Mouse (Mus musculus) heart, adult 2 months (tissue): Measurements from ENCODE around the gene Kng2. TPM values are rescaled to one million over a fixed set of nuclear protein-coding genes. Genes with fewer than 3 reads are reported as not detected.

Source experiments
- DNase-seq, 2 experiments: peaks; one replicate each; pipeline ENCODE4 v3.0.0; 2021
- H3K27ac ChIP-seq: fragments of 200-600 bp; 2 replicates; pipeline ENCODE4 v1.8.1; 2022
- H3K27me3 ChIP-seq: fragments of 200-500 bp; 2 replicates; pipeline ENCODE4 v1.6.1; 2012; ENCODE audit warnings: mild to moderate bottlenecking, low read length, inconsistent platforms, mixed read lengths; ENCODE audit not compliant: control insufficient read depth, insufficient read depth
- H3K36me3 ChIP-seq: fragments of 200-500 bp; 2 replicates; pipeline ENCODE4 v1.6.1; 2012; ENCODE audit warnings: low read length, inconsistent platforms; ENCODE audit not compliant: control insufficient read depth, insufficient read depth
- H3K4me1 ChIP-seq: fragments of 200-500 bp; 2 replicates; pipeline ENCODE4 v1.6.1; 2011; ENCODE audit warnings: low read length; ENCODE audit not compliant: control insufficient read depth, insufficient read depth
- H3K4me3 ChIP-seq: fragments of 200-600 bp; 2 replicates; pipeline ENCODE4 v1.8.1; 2022
- H3K79me2 ChIP-seq: fragments of 200-500 bp; replicated peaks from 2 replicates; pipeline ENCODE4 v1.6.1; 2012; ENCODE audit warnings: mild to moderate bottlenecking, inconsistent platforms, low read length, moderate library complexity, mixed read lengths; ENCODE audit not compliant: control insufficient read depth, insufficient read depth
- H3K9ac ChIP-seq: fragments of 200-500 bp; 2 replicates; pipeline ENCODE4 v1.6.1; 2012; ENCODE audit warnings: low read depth, mild to moderate bottlenecking, control low read depth, inconsistent platforms, low read length, mixed read lengths
- CTCF ChIP-seq: fragments of 200-600 bp; IDR thresholded peaks from 2 replicates; pipeline ENCODE4 v1.8.1; 2022; ENCODE audit warnings: antibody characterized with exemption, mild to moderate bottlenecking, moderate library complexity
- EP300 ChIP-seq: fragments of 200-500 bp; IDR thresholded peaks from 2 replicates; pipeline ENCODE4 v1.6.1; 2011; ENCODE audit warnings: low read depth, low read length, control low read depth; ENCODE audit not compliant: insufficient read depth
- POLR2A ChIP-seq: fragments of 200-500 bp; IDR thresholded peaks from 2 replicates; pipeline ENCODE4 v1.6.1; 2011; ENCODE audit warnings: mild to moderate bottlenecking, low read depth, low read length, control low read depth; ENCODE audit not compliant: insufficient read depth
- WGBS: fragments of 180-500 bp; shearing (Covaris S2); methylation state at CpG from one replicate; pipeline ENCODE4 v1.1.7; 2018; 5-methylcytosine and 5-hydroxymethylcytosine counted together
- intact Hi-C: fragments of 180-260 bp; cut with DNase I; formaldehyde crosslinking; loops from one replicate; pipeline ENCODE4 v1.15.1; 2025
- polyA plus RNA-seq: library from polyadenylated mRNA; depleted of rRNA; stranded (reverse); fragments of >200 nt; gene quantifications from 2 replicates; pipeline ENCODE4 v1.2.3, GENCODE M21; 2012
- total RNA-seq, 2 experiments: library from RNA; stranded (reverse); gene quantifications; 2 replicates each; pipeline ENCODE4 v1.2.3; 2021

Gene Kng2
- total and polyA plus RNA-seq, 3 experiments = 0.21 to 0.37 TPM; not detected in 1

GRCm38 (mm10) chr16:22962256-22962655, 67.0 kb downstream of the Kng2 start:
- no peak overlapping the region for H3K9ac ChIP-seq
- 62% methylated on average over 5 of the region's 5 CpGs for WGBS
- H3K4me1 ChIP-seq = no peaks in the 10 kb centered on the region
- no peak overlapping the region for H3K27ac ChIP-seq
- no peaks in the 10 kb centered on the region for H3K79me2 ChIP-seq
- no peak for DNase-seq
- no peaks in the 10 kb centered on the region for H3K36me3 ChIP-seq
- TF ChIP-seq CTCF (no peak), EP300 (no peak), POLR2A (no peak)
- H3K27me3 ChIP-seq = no peaks in the 10 kb centered on the region
- intact Hi-C loops = no loop called here
- no peak overlapping the region for H3K4me3 ChIP-seq

DNA sequence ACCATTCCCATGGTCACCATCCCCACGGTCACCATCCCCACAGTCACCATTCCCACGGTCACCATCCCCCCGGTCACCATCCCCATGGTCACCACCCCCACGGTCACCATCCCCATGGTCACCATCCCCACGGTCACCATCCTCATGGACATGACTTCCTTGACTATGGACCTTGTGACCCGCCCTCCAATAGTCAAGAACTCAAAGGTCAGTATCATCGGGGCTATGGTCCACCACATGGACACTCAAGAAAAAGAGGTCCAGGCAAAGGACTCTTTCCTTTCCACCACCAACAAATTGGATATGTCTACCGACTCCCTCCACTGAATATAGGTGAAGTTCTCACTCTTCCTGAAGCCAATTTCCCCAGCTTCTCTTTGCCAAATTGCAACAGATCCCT, 68.2 kb downstream of the Kng2 start:
- no peaks in the 10 kb centered on the region for H3K36me3 ChIP-seq
- H3K4me1 ChIP-seq = no peaks in the 10 kb centered on the region
- intact Hi-C loops = no loop called here
- no peak for DNase-seq
- no peak overlapping the region for H3K4me3 ChIP-seq
- H3K27me3 ChIP-seq = no peaks in the 10 kb centered on the region
- WGBS = 90% methylated on average over 8 of the region's 8 CpGs
- no peak overlapping the region for H3K27ac ChIP-seq
- TF ChIP-seq POLR2A (no peak), CTCF (no peak), EP300 (no peak)
- H3K79me2 ChIP-seq = no peaks in the 10 kb centered on the region
- no peak overlapping the region for H3K9ac ChIP-seq

DNA sequence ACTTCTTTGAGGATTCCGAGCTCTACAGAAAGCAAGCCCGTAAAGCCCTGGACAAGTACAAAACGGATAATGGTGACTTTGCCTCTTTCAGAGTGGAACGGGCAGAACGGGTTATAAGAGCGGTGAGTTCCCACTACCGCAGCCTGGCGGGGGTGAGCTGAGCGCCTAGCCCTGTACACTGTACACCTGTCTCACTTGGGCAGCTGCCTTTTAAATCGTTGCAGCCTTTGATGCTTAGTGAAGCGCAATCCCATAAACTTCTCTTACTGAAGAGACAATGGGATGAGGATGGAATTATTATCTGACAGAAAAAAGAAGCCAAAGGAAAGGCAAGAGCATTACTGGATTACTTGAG, 73.2 kb downstream of the Kng2 start:
- H3K9ac ChIP-seq = no peak overlapping the region
- no peak for DNase-seq
- WGBS = 88% methylated on average over 11 of the region's 11 CpGs
- TF ChIP-seq POLR2A = no peak
- H3K27me3 ChIP-seq = no peaks in the 10 kb centered on the region
- intact Hi-C loops = no loop called here
- no peak overlapping the region for H3K4me3 ChIP-seq
- no peaks in the 10 kb centered on the region for H3K4me1 ChIP-seq
- H3K36me3 ChIP-seq = no peaks in the 10 kb centered on the region
- no peak overlapping the region for H3K27ac ChIP-seq
- H3K79me2 ChIP-seq = no peaks in the 10 kb centered on the region

DNA sequence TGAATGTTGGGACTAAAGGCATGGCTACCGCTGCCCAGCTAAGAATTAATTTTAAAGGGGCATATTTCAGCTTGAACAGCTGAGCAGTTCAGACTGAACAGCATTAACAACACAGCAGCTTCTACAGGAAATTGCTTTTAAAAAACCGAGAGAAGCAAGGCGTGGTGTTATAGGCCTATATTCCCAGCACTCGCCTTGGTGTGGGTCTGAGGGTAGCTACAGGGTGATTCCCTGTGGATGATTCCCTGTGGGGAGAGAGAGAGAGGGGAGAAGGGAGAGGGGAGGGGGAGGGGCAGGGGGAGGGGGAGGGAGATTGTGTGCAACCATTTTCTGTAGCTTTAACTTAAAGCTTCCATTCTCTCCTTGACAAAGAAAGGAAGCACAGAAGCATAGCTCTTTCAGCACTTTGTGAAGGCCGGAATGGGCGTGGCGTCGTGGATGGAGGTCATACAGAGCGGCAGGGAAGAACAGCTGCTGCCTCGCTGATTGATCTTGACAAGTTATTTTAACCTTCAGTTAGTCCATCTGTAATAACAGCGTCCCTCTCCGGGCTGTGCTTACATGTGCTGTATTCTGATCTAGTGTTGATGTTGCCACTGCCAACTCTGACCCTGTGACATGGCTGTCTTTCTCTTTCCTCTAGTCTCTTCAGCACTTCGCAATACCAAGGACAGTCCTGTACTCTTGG, 73.7 kb downstream of the Kng2 start:
- Histone ChIP-seq H3K27ac (no peak overlapping the region), H3K9ac (no peak overlapping the region), H3K27me3 (no peaks in the 10 kb centered on the region), H3K4me3 (no peak overlapping the region), H3K4me1 (no peaks in the 10 kb centered on the region), H3K79me2 (no peaks in the 10 kb centered on the region), H3K36me3 (no peaks in the 10 kb centered on the region)
- TF ChIP-seq CTCF (no peak), POLR2A (no peak), EP300 (no peak)
- no peak for DNase-seq
- intact Hi-C loops = no loop called here
- WGBS = 49% methylated on average over 13 of the region's 13 CpGs

DNA sequence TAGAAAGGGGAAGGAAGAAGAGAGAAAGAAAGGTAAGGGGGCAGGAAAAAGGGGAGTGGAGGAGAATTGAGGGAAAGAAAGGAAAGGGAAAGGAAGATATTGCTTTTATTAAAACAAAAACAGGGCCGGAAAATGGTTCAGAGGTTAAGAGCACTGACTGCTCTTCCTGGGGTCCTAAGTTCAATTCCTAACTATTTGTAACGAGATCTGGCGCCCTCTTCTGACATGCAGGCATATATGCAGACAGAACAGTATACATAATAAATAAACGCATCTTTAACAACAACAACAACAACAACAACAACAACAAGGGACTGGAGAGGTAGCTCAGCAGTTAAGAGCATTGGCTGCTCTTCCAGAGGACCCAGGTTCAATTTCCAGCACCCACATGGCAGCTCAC, 76.2 kb downstream of the Kng2 start:
- no peaks in the 10 kb centered on the region for H3K4me1 ChIP-seq
- no peaks in the 10 kb centered on the region for H3K27me3 ChIP-seq
- intact Hi-C loops = loop anchor here (5.0 kb wide), 1 partner anchor 76 kb away; no protein-coding TSS in a partner anchor
- 33% methylated on average over 4 of the region's 4 CpGs for WGBS
- H3K27ac ChIP-seq = no peak overlapping the region
- H3K79me2 ChIP-seq = no peaks in the 10 kb centered on the region
- TF ChIP-seq CTCF = peak; percentile 51
- TF ChIP-seq POLR2A = no peak
- no peak overlapping the region for H3K4me3 ChIP-seq
- no peak overlapping the region for H3K9ac ChIP-seq
- DNase-seq = no peak
- H3K36me3 ChIP-seq = no peaks in the 10 kb centered on the region

- Histone ChIP-seq H3K4me3 (no peak within 1 kb of the TSS), H3K27me3 (no peaks in the 10 kb centered on the region), H3K36me3 (no peaks in the 10 kb centered on the region), H3K9ac (no peak within 1 kb of the TSS), H3K27ac (no peak within 1 kb of the TSS), H3K4me1 (no peaks in the 10 kb centered on the region), H3K79me2 (no peaks in the 10 kb centered on the region)
- no peak for TF ChIP-seq EP300
- TF ChIP-seq POLR2A = no peak
- no peak for TF ChIP-seq CTCF
- 94% methylated on average over 6 of the region's 6 CpGs for WGBS
- no peak for DNase-seq
- intact Hi-C loops = loop anchor here (5.0 kb wide), 1 partner anchor 74 kb away; no protein-coding TSS in a partner anchor
Measured at GRCm38 (mm10) chr16:22950840-22951395, 78.4 kb downstream of the Kng2 start, which contains the start of gene Hrg. Gene Hrg, plus strand, starts transcription at chr16:22951072.
